Mouse (Mus musculus): ENCODE measurements around the gene Bak1. TPM values are rescaled to one million over a fixed set of nuclear protein-coding genes. Genes with fewer than 3 reads are reported as not detected.
A peak's percentile ranks its signal among the peaks of the same experiment; 100 is the strongest.

Gene Bak1
- polyA plus RNA-seq, 1 experiment from 2014 or later, result 11.0 TPM

DNA sequence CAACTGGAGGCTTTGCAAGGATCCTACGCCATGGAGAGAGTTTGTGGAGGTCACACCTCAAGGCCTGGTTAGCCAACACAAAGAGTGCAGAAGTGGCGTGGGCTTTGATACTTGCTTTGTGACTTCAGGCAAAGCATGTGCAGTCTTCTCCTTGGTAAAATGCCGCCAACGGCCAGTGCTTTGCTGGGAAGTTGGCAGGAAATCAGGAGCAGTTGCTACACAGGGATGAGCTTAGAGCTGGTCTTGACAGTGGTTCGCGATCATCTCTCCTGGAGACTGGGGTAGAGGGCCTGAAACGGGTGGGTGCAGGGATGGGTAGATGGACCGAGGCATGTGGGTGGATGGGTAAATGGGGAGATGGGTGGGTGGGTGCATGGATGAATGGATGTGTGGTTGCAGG lies 43.6 kb upstream of the Bak1 start:
- WGBS (ENCODE audit: insufficient replicate concordance), result 92% methylated on average over 8 of the region's 8 CpGs
- Histone ChIP-seq H3K36me3 (ENCODE audit: control insufficient read depth, insufficient read depth, low read length) (no peaks in the 10 kb centered on the region), H3K4me1 (ENCODE audit: control insufficient read depth, insufficient read depth, low read length) (peaks cover 10% of the 10 kb centered on the region), H3K4me2 (no peak overlapping the region), H3K27ac (ENCODE audit: low read depth, low read length) (no peak overlapping the region), H3K27me3 (ENCODE audit: control insufficient read depth, insufficient read depth, low read length) (no peaks in the 10 kb centered on the region), H3K4me3 (ENCODE audit: low read depth, low read length) (no peak overlapping the region), H3K9me3 (replicated peaks; ENCODE audit: control insufficient read depth, low read length) (no peaks in the 10 kb centered on the region), H3K9ac (ENCODE audit: low read depth, low read length) (no peak overlapping the region)
- no peak for ATAC-seq (replicated peaks; ENCODE audit: insufficient number of reproducible peaks, low FRiP score, low TSS enrichment)

DNA sequence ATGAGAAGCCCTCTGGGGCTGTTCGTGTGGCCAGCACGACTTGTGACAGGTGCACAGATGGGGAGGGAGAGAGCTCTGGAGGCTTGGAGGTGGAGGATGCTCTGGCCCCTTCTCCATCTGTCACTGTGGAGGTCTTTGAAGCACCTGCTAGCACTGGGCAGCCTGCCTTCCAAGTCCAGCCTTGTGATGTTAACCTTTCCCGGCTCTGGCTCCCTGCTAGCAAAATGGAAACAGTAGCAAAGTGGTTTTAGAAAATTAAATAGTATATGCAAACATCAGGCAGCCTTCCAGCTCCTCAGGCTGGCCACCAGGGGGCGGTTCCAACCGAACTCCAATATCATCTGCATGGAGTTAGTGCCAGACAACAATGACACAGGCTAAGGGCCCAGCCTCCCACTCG lies 42.8 kb upstream of the Bak1 start:
- Histone ChIP-seq H3K36me3 (ENCODE audit: control insufficient read depth, insufficient read depth, low read length) (no peaks in the 10 kb centered on the region), H3K27ac (ENCODE audit: low read depth, low read length) (no peak overlapping the region), H3K4me3 (ENCODE audit: low read depth, low read length) (no peak overlapping the region), H3K4me1 (ENCODE audit: control insufficient read depth, insufficient read depth, low read length) (peaks cover 10% of the 10 kb centered on the region), H3K9ac (ENCODE audit: low read depth, low read length) (no peak overlapping the region), H3K9me3 (replicated peaks; ENCODE audit: control insufficient read depth, low read length) (no peaks in the 10 kb centered on the region), H3K4me2 (no peak overlapping the region), H3K27me3 (ENCODE audit: control insufficient read depth, insufficient read depth, low read length) (no peaks in the 10 kb centered on the region)
- ATAC-seq (replicated peaks; ENCODE audit: insufficient number of reproducible peaks, low FRiP score, low TSS enrichment), result no peak
- WGBS (ENCODE audit: insufficient replicate concordance), result 45% methylated on average over 6 of the region's 6 CpGs

GRCm38 (mm10) chr17:27070913-27071312 lies 42.1 kb upstream of the Bak1 start:
- 89% methylated on average over 7 of the region's 7 CpGs for WGBS (ENCODE audit: insufficient replicate concordance)
- Histone ChIP-seq H3K4me1 (ENCODE audit: control insufficient read depth, insufficient read depth, low read length) (peaks cover 13% of the 10 kb centered on the region), H3K9ac (ENCODE audit: low read depth, low read length) (no peak overlapping the region), H3K9me3 (replicated peaks; ENCODE audit: control insufficient read depth, low read length) (no peaks in the 10 kb centered on the region), H3K4me2 (no peak overlapping the region), H3K36me3 (ENCODE audit: control insufficient read depth, insufficient read depth, low read length) (no peaks in the 10 kb centered on the region), H3K27me3 (ENCODE audit: control insufficient read depth, insufficient read depth, low read length) (no peaks in the 10 kb centered on the region), H3K27ac (ENCODE audit: low read depth, low read length) (no peak overlapping the region), H3K4me3 (ENCODE audit: low read depth, low read length) (no peak overlapping the region)
- ATAC-seq (replicated peaks; ENCODE audit: insufficient number of reproducible peaks, low FRiP score, low TSS enrichment), result no peak

DNA sequence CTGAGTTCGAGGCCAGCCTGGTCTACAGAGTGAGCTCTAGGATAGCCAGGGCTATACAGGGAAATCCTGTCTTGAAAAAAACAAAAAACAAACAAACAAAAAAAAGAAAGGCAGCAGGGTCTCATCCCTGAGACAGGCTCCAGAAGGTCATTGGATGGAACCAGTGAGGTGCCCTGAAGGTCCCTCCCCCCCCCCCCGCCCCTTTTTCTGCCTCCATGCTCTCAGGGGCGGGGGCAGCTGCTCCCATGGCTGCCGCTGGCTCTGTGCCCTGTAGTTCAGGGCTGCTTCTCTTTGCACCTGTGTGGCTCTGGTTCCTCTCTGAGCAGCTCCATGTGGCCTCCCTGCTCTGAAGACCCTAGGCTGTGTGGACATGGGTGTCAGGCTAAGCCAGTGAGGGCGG lies 40.3 kb upstream of the Bak1 start:
- Histone ChIP-seq H3K9me3 (replicated peaks; ENCODE audit: control insufficient read depth, low read length) (no peaks in the 10 kb centered on the region), H3K4me3 (ENCODE audit: low read depth, low read length) (no peak overlapping the region), H3K4me2 (no peak overlapping the region), H3K4me1 (ENCODE audit: control insufficient read depth, insufficient read depth, low read length) (peaks cover 6% of the 10 kb centered on the region), H3K36me3 (ENCODE audit: control insufficient read depth, insufficient read depth, low read length) (no peaks in the 10 kb centered on the region), H3K9ac (ENCODE audit: low read depth, low read length) (no peak overlapping the region), H3K27ac (ENCODE audit: low read depth, low read length) (no peak overlapping the region), H3K27me3 (ENCODE audit: control insufficient read depth, insufficient read depth, low read length) (no peaks in the 10 kb centered on the region)
- no peak for ATAC-seq (replicated peaks; ENCODE audit: insufficient number of reproducible peaks, low FRiP score, low TSS enrichment)
- 85% methylated on average over 2 of the region's 5 CpGs for WGBS (ENCODE audit: insufficient replicate concordance)

DNA sequence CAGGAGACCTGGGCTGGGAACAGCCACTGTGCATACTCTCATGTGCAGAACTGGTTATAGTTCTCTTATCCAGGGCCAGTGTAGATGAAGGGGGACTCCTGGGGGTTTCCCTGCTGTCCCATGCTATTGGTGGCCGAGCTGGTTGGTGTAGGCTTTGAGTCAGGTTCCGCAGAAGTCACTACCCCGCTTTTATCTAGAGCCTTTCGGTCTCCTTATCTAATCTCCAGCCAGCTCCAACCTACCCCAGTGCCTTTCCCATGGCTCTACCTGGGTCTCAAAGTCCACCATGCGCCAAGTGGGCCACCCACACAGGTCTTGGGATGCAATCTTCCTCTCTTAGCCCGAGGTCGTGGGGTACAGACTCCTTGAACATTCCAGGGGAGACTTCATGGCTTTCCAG lies 37.3 kb upstream of the Bak1 start:
- WGBS (ENCODE audit: insufficient replicate concordance), result 32% methylated on average over 7 of the region's 7 CpGs
- H3K9me3 ChIP-seq (replicated peaks; ENCODE audit: control insufficient read depth, low read length), result no peaks in the 10 kb centered on the region
- no peak overlapping the region for H3K27ac ChIP-seq (ENCODE audit: low read depth, low read length)
- H3K4me1 ChIP-seq (ENCODE audit: control insufficient read depth, insufficient read depth, low read length), result peaks cover 15% of the 10 kb centered on the region
- no peak for ATAC-seq (replicated peaks; ENCODE audit: insufficient number of reproducible peaks, low FRiP score, low TSS enrichment)
- no peaks in the 10 kb centered on the region for H3K36me3 ChIP-seq (ENCODE audit: control insufficient read depth, insufficient read depth, low read length)
- H3K4me2 ChIP-seq, result no peak overlapping the region
- no peak overlapping the region for H3K4me3 ChIP-seq (ENCODE audit: low read depth, low read length)
- no peaks in the 10 kb centered on the region for H3K27me3 ChIP-seq (ENCODE audit: control insufficient read depth, insufficient read depth, low read length)
- no peak overlapping the region for H3K9ac ChIP-seq (ENCODE audit: low read depth, low read length)

- Histone ChIP-seq H3K4me3 (ENCODE audit: low read depth, low read length) (no peak overlapping the region), H3K9me3 (replicated peaks; ENCODE audit: control insufficient read depth, low read length) (no peaks in the 10 kb centered on the region), H3K27ac (ENCODE audit: low read depth, low read length) (0 out of 2 replicates have a peak overlapping the region, but pooled peaks have one; percentile 15), H3K36me3 (ENCODE audit: control insufficient read depth, insufficient read depth, low read length) (no peaks in the 10 kb centered on the region), H3K4me2 (no peak overlapping the region), H3K9ac (ENCODE audit: low read depth, low read length) (no peak overlapping the region), H3K4me1 (ENCODE audit: control insufficient read depth, insufficient read depth, low read length) (peaks cover 15% of the 10 kb centered on the region), H3K27me3 (ENCODE audit: control insufficient read depth, insufficient read depth, low read length) (no peaks in the 10 kb centered on the region)
- ATAC-seq (replicated peaks; ENCODE audit: insufficient number of reproducible peaks, low FRiP score, low TSS enrichment), result no peak
- 60% methylated on average over 2 of the region's 2 CpGs for WGBS (ENCODE audit: insufficient replicate concordance)
Observed at GRCm38 (mm10) chr17:27064195-27064594, 35.4 kb upstream of the Bak1 start.

DNA sequence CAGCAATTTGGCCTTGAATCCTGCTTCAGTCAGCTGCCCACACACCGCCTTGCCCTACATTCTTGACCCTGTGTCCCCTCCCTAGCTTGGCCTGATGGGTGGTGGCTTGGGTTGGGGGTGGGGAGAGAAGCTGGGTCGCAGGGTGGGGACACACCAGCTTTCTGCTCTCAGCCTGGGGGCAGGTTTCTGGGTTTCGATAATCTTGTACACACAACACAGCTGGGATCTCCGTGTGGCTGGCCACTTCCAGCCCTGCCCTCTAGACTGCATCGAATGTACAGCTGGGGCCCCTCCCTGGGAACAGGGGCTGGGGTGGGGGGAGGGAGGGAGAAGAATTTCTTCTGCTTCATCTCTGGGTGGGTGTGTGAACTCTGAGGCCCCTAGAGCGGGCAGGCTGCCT lies 34.9 kb upstream of the Bak1 start:
- peaks cover 15% of the 10 kb centered on the region for H3K4me1 ChIP-seq (ENCODE audit: control insufficient read depth, insufficient read depth, low read length)
- H3K27me3 ChIP-seq (ENCODE audit: control insufficient read depth, insufficient read depth, low read length), result peaks cover 1% of the 10 kb centered on the region
- 32% methylated on average over 6 of the region's 6 CpGs for WGBS (ENCODE audit: insufficient replicate concordance)
- no peak overlapping the region for H3K4me3 ChIP-seq (ENCODE audit: low read depth, low read length)
- no peak; the same call in 1 of the 2 replicates for ATAC-seq (replicated peaks; ENCODE audit: insufficient number of reproducible peaks, low FRiP score, low TSS enrichment)
- H3K9me3 ChIP-seq (replicated peaks; ENCODE audit: control insufficient read depth, low read length), result no peaks in the 10 kb centered on the region
- H3K4me2 ChIP-seq, result no peak overlapping the region
- H3K36me3 ChIP-seq (ENCODE audit: control insufficient read depth, insufficient read depth, low read length), result no peaks in the 10 kb centered on the region
- 0 out of 2 replicates have a peak overlapping the region, but pooled peaks have one; percentile 15 for H3K27ac ChIP-seq (ENCODE audit: low read depth, low read length)
- H3K9ac ChIP-seq (ENCODE audit: low read depth, low read length), result no peak overlapping the region

DNA sequence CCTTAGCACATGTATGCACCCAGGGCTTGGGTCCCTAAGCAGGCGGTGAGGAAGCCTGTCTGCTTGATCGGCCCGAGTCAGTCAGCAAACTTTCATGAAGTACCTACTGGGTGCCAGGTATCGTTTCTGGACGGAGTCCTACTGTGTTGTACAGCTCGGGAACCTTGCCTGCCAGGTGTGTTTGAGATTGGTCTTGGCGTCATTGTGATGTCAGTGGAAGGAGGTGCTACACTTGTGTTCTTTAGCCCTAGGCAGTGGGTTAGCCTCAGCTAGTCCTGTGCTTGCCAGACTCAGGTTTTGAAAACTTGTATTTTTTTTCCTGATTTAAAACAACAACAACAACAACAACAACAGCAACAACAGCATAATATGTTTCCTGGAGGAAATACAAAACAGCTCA lies 33.9 kb upstream of the Bak1 start:
- Histone ChIP-seq H3K9ac (ENCODE audit: low read depth, low read length) (no peak overlapping the region), H3K27me3 (ENCODE audit: control insufficient read depth, insufficient read depth, low read length) (peaks cover 12% of the 10 kb centered on the region), H3K36me3 (ENCODE audit: control insufficient read depth, insufficient read depth, low read length) (no peaks in the 10 kb centered on the region), H3K4me3 (ENCODE audit: low read depth, low read length) (no peak overlapping the region), H3K4me2 (no peak overlapping the region), H3K9me3 (replicated peaks; ENCODE audit: control insufficient read depth, low read length) (no peaks in the 10 kb centered on the region), H3K4me1 (ENCODE audit: control insufficient read depth, insufficient read depth, low read length) (peaks cover 25% of the 10 kb centered on the region), H3K27ac (ENCODE audit: low read depth, low read length) (no peak overlapping the region)
- WGBS (ENCODE audit: insufficient replicate concordance), result 88% methylated on average over 7 of the region's 7 CpGs
- no peak for ATAC-seq (replicated peaks; ENCODE audit: insufficient number of reproducible peaks, low FRiP score, low TSS enrichment)

GRCm38 (mm10) chr17:27061727-27062126 lies 32.9 kb upstream of the Bak1 start:
- Histone ChIP-seq H3K9me3 (replicated peaks; ENCODE audit: control insufficient read depth, low read length) (no peaks in the 10 kb centered on the region), H3K4me1 (ENCODE audit: control insufficient read depth, insufficient read depth, low read length) (peaks cover 27% of the 10 kb centered on the region), H3K4me3 (ENCODE audit: low read depth, low read length) (no peak overlapping the region), H3K27ac (ENCODE audit: low read depth, low read length) (no peak overlapping the region), H3K9ac (ENCODE audit: low read depth, low read length) (no peak overlapping the region), H3K27me3 (ENCODE audit: control insufficient read depth, insufficient read depth, low read length) (peaks cover 15% of the 10 kb centered on the region), H3K4me2 (no peak overlapping the region), H3K36me3 (ENCODE audit: control insufficient read depth, insufficient read depth, low read length) (no peaks in the 10 kb centered on the region)
- ATAC-seq (replicated peaks; ENCODE audit: insufficient number of reproducible peaks, low FRiP score, low TSS enrichment), result no peak
- WGBS (ENCODE audit: insufficient replicate concordance), result 87% methylated on average over 3 of the region's 3 CpGs

Data from heart, embryonic 11.5 days (tissue).